In genomic region chr1:87722081-87722480, GRCm38 (mm10) we compare ENCODE assay signal across 8 mouse cellular contexts.
"Had no signal": no experiment of that assay in that cellular context is flagged by ENCODE, and none has a peak within 500 bp of the region (broad histone marks: within the 10 kb centered on the region; RNA-seq: fewer than 3 reads in every experiment).

No protein-coding gene starts in this region.

- H3K36me3 ChIP-seq: kidney, embryonic 15.5 days; neural tube, embryonic 12.5 days; neural tube, embryonic 15.5 days had no signal

- DNase-seq: lung, adult 2 months; thymus, adult 18-20 months; thymus, postnatal 36 days had no signal

- H3K9ac ChIP-seq: kidney, embryonic 15.5 days; liver, embryonic 13.5 days; neural tube, embryonic 12.5 days; neural tube, embryonic 15.5 days had no signal

- H3K4me3 ChIP-seq: kidney, embryonic 15.5 days; liver, embryonic 13.5 days; neural tube, embryonic 12.5 days; neural tube, embryonic 15.5 days had no signal

- H3K4me1 ChIP-seq: kidney, embryonic 15.5 days; neural tube, embryonic 12.5 days; neural tube, embryonic 15.5 days had no signal

- H3K27me3 ChIP-seq: kidney, embryonic 15.5 days; liver, embryonic 13.5 days; neural tube, embryonic 12.5 days; neural tube, embryonic 15.5 days had no signal

- H3K27ac ChIP-seq: kidney, embryonic 15.5 days; liver, embryonic 13.5 days; neural tube, embryonic 12.5 days; neural tube, embryonic 15.5 days had no signal

- H3K4me2 ChIP-seq: kidney, embryonic 15.5 days; liver, embryonic 13.5 days; midbrain, embryonic 11.5 days; neural tube, embryonic 12.5 days; neural tube, embryonic 15.5 days had no signal

- H3K9me3 ChIP-seq: kidney, embryonic 15.5 days; liver, embryonic 13.5 days; neural tube, embryonic 12.5 days; neural tube, embryonic 15.5 days had no signal
